Mouse (Mus musculus) E14TG2a.4 (cell line): ENCODE results near the gene Hoxb4.

Experiments used
- H3K27me3 ChIP-seq: 2 replicates; pipeline ENCODE4 v1.6.1; 2014; ENCODE audit warnings: low read length, control low read depth; ENCODE audit not compliant: insufficient read depth
- H3K36me3 ChIP-seq: 2 replicates; pipeline ENCODE4 v1.6.1; 2014; ENCODE audit warnings: low read length, control low read depth; ENCODE audit not compliant: insufficient read depth
- H3K4me1 ChIP-seq: replicated peaks from 2 replicates; pipeline ENCODE4 v1.6.1; 2014; ENCODE audit warnings: low read depth, low read length, control low read depth
- H3K4me3 ChIP-seq: replicated peaks from 2 replicates; pipeline ENCODE4 v1.5.1; 2014; ENCODE audit warnings: mild to moderate bottlenecking, low read length
- H3K9me3 ChIP-seq: 2 replicates; pipeline ENCODE4 v1.6.1; 2014; ENCODE audit warnings: low read length, control low read depth
- CTCF ChIP-seq: conservative IDR thresholded peaks from 2 replicates; pipeline ENCODE4 v1.5.1; 2014; ENCODE audit warnings: low read length
- NANOG ChIP-seq: IDR thresholded peaks from 2 replicates; pipeline ENCODE4 v1.6.1; 2014; ENCODE audit warnings: borderline replicate concordance, low read length, mixed read lengths
- POU5F1 ChIP-seq: IDR thresholded peaks from 2 replicates; pipeline ENCODE4 v1.6.1; 2014; ENCODE audit warnings: low read length, borderline replicate concordance

The Hoxb4 gene

DNA sequence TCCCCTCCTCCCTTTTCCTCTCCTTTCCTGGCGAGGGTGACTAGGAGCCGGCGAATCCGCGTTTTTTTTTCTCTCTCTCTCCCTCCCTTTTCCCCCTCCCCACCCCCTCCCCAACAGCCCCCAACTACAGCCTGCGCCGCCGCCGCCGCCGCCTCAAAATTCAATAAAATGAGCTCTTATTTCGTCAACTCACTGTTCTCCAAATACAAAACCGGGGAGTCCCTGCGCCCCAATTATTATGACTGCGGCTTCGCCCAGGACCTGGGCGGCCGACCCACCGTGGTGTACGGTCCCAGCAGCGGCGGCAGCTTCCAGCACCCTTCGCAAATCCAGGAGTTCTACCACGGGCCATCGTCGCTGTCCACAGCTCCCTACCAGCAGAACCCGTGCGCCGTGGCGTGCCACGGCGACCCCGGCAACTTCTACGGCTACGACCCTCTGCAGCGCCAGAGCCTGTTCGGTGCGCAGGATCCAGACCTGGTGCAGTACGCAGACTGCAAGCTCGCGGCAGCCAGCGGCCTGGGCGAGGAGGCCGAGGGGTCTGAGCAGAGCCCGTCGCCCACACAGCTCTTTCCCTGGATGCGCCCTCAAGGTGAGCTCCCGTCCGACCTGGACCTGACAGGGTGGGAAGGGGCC is 35.2 kb upstream of the Hoxb4 start:
- Histone ChIP-seq H3K27me3 (peaks cover 95% of the 10 kb centered on the region), H3K36me3 (no peaks in the 10 kb centered on the region), H3K9me3 (no peaks in the 10 kb centered on the region), H3K4me3 (peak overlapping the region; percentile 41), H3K4me1 (peaks cover 58% of the 10 kb centered on the region)
- TF ChIP-seq POU5F1 (no peak), CTCF (no peak), NANOG (no peak)

DNA sequence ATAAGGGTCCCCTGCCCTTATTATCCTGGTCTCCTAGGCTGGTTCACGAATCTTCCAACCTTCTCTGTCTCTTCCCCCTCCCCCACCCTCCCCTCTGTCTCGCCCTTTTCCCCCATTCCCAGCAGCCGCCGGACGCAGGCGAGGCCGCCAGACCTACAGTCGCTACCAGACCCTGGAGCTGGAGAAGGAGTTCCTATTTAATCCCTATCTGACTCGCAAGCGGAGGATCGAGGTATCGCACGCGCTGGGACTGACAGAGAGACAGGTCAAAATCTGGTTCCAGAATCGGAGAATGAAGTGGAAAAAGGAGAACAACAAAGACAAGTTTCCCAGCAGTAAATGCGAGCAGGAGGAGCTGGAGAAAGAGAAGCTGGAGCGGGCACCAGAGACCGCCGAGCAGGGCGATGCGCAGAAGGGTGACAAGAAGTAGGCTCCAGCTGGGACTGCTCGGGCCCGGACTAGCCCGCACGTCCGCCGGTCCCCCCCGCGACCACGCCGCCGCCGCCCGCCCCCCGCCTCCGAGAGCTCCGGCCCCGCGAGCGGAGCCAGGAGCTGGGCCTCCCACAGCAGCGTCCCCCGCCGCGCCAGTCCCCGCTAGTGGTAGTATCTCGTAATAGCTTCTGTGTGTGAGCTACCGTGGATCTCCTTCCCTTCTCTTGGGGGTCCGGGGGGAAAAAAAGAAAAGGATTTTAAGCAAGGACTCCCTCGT is 33.9 kb upstream of the Hoxb4 start:
- peaks cover 55% of the 10 kb centered on the region for H3K4me1 ChIP-seq
- H3K36me3 ChIP-seq, result no peaks in the 10 kb centered on the region
- peak overlapping the region; percentile 41 for H3K4me3 ChIP-seq
- TF ChIP-seq CTCF (no peak), NANOG (no peak), POU5F1 (no peak)
- no peaks in the 10 kb centered on the region for H3K9me3 ChIP-seq
- H3K27me3 ChIP-seq, result peaks cover 98% of the 10 kb centered on the region

DNA sequence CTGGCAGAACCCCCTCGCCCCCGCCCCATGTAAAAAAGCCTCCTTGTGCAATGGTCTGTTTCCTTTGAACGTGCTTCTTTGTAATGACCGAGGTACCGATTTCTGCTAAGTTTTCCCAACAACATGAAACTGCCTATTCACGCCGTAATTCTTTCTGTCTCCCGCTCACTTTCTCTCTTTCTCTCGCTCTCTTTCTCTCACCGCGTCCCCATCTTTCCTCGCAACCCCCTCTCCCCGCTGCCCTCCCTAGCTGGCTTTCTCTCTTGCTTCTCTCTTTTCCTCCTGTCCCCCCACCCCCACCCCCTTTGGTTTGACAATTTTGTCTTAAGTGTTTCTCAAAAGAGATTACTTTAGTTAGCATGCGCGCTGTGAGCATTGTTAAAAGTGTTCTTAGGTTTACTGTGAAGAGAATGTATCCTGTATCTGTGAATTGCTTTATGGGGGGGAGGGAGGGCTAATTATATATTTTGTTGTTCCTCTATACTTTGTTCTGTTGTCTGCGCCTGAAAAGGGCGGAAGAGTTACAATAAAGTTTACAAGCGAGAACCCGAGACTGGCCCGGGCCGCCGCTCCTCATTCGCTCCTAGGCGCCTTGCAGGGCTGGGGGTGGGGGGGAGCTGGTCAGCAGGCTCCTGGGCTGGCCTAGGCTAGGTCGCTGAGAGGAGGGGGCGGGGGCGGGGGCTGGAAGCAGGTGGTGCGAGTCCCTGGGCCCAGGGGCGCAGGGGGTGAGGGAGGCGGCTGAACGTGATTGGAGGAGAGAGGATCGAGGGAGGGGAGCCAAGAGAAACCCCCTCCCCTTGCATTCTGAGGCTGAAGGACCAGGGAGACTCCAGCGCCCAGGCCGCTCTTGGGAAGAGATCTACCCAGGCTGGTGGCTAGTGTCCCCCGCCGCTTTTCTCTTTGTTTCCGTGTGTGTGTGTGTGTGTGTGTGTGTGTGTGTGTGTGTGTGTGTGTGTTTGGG is 33.0 kb upstream of the Hoxb4 start:
- Histone ChIP-seq H3K4me3 (peak overlapping the region; percentile 41), H3K9me3 (no peaks in the 10 kb centered on the region), H3K27me3 (peaks cover 98% of the 10 kb centered on the region), H3K4me1 (peaks cover 47% of the 10 kb centered on the region), H3K36me3 (no peaks in the 10 kb centered on the region)
- TF ChIP-seq CTCF (no peak), NANOG (no peak), POU5F1 (no peak)

DNA sequence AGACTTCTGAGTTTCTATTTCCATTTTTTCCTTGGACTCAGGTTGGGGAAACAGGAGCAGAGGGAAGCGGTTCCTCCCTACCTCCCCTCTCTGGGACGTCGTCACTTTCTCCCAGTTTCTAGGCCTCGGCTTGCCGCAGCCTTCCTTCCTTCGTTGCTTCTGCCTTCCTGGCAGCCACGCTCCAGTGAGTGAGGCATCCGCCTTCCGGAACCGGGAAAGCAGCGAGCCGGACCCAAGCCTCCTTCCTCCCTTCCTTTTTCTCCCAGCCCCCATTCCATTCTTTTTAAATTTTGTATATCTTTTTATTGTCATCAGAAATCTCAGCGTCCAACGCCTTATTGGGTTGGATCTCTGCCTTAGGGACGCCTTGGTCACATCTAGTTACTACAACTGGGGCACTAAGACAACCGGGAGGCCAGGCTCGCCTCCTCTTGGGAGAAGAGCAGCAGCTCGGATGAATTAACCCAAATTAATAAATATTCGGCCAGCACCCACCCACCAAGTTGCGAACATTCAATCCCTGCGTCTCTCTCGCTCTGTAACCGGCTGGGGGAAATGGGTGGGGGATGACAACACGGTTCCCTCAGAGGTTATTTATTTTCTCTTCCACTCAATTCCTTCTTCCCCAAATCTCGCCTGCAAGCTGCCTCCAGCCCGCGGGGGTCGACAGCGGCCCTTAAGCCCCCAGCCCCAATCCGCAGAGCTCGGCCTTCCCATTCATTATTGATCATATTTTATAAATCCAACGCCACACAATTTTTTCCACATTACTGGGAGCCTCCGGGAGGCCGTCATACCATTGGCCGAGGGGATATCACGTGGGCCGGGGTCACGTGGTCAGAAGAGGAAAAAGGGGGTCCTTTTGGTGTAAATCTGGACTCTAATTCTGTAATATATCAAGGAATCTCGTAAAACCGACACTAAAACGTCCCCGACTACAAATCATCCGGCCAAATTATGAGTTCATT is 32.0 kb upstream of the Hoxb4 start, which contains the start of gene Hoxb7:
TSS of gene Hoxb7 (plus strand) at position 853 of the 968 bp plus-strand sequence.
- Histone ChIP-seq H3K4me3 (peak within 1 kb of the TSS; percentile 74), H3K9me3 (no peaks in the 10 kb centered on the region), H3K36me3 (no peaks in the 10 kb centered on the region), H3K4me1 (peaks cover 47% of the 10 kb centered on the region), H3K27me3 (peaks cover 98% of the 10 kb centered on the region)
- no peak for TF ChIP-seq NANOG
- TF ChIP-seq CTCF, result no peak
- TF ChIP-seq POU5F1, result no peak

DNA sequence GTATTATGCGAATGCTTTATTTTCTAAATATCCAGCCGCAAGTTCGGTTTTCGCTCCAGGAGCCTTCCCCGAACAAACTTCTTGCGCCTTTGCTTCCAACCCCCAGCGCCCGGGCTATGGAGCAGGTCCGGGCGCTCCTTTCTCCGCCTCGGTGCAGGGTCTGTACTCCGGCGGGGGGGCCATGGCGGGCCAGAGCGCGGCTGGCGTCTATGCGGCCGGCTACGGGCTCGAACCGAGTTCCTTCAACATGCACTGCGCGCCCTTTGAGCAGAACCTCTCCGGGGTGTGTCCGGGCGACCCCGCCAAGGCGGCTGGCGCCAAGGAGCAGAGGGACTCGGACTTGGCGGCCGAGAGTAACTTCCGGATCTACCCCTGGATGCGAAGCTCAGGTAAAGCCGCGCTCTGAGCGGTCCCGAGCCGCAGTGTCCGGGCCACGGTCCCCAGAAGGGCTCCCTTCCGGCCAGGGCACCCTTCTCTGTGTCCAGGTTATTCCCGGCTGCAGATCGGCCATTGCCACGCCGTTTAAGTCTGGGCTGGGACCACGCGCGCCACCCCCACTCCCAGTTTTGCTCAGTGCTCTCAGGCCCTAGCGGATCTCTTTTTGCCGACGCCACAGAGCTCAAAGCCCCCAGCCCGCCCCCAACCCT is 31.2 kb upstream of the Hoxb4 start:
- TF ChIP-seq CTCF (no peak), NANOG (no peak), POU5F1 (no peak)
- H3K4me1 ChIP-seq, result peaks cover 52% of the 10 kb centered on the region
- no peaks in the 10 kb centered on the region for H3K9me3 ChIP-seq
- H3K36me3 ChIP-seq, result no peaks in the 10 kb centered on the region
- H3K4me3 ChIP-seq, result peak overlapping the region; percentile 74
- peaks cover 97% of the 10 kb centered on the region for H3K27me3 ChIP-seq

DNA sequence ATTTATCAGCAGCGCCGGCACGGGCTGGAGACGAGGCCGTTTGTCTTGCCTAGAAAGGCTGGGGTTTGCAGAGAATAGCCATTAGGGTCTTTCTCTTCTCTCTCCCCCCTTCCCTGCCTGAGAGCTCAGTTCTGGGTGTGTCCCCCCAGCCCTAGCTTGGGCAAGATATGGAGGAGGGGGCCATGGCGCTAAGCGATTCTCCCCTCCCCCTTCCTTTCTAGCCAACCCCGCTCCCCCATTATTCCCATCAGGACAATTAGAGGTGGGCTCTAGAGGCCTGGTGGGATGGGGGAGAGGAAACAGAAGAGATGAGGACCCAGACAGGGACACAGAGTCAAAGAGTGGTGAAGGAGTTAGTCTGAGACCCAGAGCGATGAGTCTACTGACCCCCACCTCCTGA is 30.7 kb upstream of the Hoxb4 start:
- TF ChIP-seq NANOG, result no peak
- Histone ChIP-seq H3K27me3 (peaks cover 97% of the 10 kb centered on the region), H3K9me3 (no peaks in the 10 kb centered on the region), H3K36me3 (no peaks in the 10 kb centered on the region), H3K4me3 (peak overlapping the region; percentile 74), H3K4me1 (peaks cover 51% of the 10 kb centered on the region)

DNA sequence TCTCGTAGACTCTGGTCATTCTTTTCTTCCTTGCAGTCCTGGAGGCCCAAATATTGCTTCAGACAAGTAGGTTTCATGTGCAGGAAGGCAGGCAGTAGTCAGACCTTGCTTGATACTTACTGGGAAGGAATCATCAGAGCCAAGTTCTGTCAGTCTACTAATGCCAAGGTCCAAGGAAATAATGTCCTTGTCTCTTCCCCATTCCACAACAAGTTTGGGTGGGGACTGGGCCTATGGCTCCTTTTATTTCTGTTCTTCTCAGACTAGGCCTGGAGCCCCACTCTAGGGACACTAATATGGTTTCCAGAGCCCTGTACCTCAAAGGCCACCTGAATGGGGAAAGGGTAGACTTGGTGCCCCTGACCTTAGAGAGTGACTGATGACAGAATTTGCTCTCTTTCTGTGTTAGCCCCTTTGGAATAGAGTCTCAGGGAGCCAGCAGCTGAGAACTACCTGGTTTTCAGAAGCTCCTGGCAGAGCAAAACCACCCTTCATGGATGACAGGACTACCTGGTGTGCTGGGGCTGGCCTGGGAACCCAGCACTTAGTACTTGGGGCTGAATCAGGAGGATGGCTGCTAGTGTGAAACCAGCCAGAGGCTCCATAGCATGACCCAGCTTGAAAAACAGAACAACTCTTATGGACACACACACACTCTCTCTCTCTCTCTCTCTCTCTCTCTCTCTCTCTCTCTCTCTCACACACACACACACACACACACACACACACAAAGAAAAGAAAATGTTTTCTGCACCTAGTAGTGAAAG is 29.4 kb upstream of the Hoxb4 start:
- no peak for TF ChIP-seq CTCF
- H3K4me3 ChIP-seq, result no peak overlapping the region
- no peaks in the 10 kb centered on the region for H3K36me3 ChIP-seq
- H3K9me3 ChIP-seq, result no peaks in the 10 kb centered on the region
- peaks cover 97% of the 10 kb centered on the region for H3K27me3 ChIP-seq
- H3K4me1 ChIP-seq, result peaks cover 52% of the 10 kb centered on the region
